Mouse (Mus musculus): Measurements from ENCODE around the gene Rilp.

DNA sequence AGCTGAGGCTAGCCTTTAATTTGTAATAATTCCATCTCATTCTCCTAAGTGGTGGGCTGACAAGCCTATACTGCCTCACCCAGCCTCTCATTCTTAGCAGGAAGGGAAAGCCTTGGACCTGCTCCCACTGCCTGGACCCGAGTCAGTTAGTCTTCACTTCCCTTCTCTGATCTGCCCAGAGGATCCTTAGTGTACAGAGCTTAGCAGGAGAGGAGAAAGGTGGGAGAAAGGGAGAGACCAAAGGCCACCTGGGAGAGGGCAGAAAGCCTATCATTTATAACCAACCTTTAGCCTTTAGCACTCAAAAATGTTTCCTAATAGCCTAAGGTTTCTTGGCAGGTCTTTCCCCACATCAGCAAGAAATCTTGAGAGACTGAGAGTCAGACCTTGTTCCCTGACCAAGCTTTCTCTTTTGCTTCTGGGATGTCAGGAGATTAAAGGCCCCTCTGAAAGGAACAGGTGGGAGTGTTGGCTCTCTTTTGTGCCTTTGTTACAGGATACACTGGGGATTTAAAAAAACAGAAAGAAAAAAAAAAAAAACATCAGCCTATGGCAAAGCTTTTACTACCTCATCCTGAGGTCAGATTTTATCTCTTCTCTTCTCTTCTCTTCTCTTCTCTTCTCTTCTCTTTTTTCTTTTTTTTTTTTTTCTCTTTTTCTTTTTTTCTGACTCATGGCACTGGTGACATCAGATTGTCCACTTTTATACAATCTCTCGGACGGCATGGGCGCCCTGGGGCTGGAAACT is 24.6 kb downstream of the Rilp start:
- no peak for TF ChIP-seq CTCF (IDR thresholded peaks at IDR 0.05; ENCODE audit: low read depth)
- no peak for TF ChIP-seq EP300 (optimal IDR thresholded peaks at IDR 0.05)
